Mouse (Mus musculus) c-Kit-negative CD71-positive TER-119-positive erythroid progenitor cells, embryonic 14.5 days (primary cell): Measurements from ENCODE around the gene Arhgap15.

Experiments
- DNase-seq: peaks from one replicate; pipeline ENCODE4 v3.0.0-alpha.2; 2013; ENCODE audit warnings: low read depth, low spot score

Arhgap15 gene

DNA sequence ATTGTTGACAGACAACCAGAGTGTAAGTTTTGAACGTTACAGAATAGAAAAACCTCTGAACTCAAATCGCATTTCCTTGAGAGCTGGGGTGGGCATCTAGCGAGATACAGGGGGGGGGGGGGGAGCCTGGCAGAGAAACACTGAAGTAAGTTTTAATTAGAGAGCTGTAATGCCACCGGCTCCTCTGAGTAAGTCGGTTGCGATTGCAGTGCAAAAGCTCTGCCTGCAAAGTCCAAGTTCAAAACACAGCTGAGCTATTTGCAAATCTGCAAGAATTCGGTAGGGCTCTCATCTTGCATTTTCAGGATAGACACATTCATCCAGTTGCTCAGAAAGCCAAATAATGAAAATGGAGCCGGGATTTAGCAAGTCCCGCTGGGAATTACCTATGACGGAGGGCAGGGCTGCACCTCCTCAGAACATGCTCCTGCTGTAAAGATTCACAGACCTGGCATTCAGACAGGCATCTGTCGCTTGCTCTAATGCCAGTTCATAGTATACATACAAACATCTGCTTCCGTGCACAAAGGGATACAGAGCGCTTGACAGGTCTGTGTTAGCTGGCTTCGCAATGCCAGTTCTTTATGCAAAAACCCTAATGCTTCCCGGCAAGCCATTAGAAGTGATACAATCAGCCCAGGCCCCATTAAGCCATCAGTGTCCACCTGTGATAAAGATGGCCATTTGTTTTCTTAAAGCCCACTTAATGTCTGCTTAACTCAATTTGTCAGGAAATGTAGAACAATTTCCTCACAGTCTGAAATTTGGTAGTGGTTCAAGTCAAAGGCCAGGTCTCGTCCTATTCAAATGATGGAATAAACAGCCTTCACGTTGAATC, 556.6 kb downstream of the Arhgap15 start:
- no peak for DNase-seq

DNA sequence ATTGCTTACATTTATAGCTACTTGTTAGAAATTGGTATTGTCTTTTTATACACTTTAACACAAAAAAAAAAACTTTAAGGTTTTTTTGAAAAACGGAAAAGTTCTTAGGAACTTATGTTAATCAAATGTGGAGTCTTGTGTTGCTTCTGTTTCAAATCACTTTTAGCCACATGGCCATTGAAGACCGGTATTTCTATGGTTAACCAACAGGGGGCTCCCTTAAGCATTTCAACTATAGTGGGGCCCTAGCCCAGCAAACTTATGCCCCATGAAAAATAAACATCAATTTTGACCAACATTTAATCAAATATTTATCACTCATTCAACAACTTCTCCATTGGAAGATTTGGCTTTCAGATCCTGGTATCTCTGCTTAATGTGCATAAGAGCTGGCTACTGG, 557.5 kb downstream of the Arhgap15 start:
- no peak for DNase-seq

DNA sequence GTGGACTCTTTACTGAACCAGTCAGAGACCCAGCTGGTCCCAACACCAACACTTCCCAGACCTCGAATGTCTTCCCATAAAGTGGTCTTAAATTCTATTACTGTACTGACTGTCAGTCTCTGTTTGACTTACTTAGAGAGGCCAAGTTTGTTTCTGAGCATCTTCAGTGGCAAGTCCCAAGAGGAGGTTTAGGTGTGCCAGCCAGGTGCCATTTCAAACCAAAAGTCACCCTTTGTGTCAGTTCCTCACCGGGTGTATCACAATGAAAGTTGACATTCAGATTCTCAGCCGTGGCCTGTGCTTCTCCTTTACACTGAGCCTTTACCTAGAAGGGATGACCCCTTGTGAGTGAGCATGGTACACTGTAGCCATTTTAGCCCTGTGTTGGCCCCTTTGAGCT, 560.5 kb downstream of the Arhgap15 start:
- no peak for DNase-seq

DNA sequence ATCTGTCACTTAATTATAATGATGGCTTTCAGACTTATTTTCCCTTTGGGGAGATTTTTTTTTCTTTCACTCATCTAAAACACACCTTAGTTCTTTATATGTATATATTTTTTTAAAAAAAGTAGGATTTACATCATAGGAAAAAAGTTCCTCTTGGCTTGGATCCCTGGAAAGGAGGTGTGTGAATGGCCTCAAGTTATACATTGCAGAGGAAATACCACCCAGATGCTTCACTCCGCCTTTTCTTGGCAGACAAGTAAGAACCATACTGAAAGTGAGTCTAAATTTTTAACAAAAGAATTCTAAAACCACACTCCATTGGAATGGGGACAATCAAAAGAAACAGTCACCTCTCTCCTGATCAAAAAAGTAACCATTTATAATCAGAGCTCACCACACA, 560.9 kb downstream of the Arhgap15 start:
- no peak for DNase-seq

DNA sequence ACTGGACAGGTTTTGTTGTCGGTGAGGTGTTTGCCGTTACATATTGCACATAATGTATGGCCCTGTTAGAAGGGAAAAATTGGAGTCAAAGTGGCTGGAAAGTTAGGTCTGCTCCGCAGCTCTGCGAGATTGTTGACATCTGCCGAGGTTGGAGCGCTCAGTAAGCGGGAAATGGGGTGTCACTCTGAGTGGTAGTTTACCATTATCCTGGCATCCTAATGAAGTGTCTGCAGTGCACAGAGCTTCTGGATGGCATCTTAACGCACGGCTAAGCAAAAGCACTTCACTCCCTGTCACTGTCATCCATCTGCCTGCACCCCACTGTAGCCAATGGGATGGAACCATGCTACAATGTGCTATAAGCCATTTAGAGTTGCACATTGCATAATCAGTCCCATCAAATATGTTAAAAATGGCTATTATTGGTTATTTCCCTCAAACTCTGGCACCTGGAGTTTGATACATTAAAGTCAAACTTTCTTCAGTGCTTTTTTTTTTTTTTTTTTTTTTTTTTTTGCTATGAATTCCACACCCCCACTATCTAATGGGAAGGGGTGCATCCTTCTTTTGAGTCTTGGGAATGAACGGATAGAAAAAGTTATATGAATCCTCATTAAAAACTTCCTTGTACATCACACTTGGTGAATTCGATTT, 561.6 kb downstream of the Arhgap15 start:
- DNase-seq, result no peak

GRCm38 (mm10) chr2:44311216-44311615, 562.6 kb downstream of the Arhgap15 start:
- DNase-seq, result no peak

- no peak for DNase-seq
These were observed 564.9 kb downstream of the Arhgap15 start for GRCm38 (mm10) chr2:44313573-44313972.

DNA sequence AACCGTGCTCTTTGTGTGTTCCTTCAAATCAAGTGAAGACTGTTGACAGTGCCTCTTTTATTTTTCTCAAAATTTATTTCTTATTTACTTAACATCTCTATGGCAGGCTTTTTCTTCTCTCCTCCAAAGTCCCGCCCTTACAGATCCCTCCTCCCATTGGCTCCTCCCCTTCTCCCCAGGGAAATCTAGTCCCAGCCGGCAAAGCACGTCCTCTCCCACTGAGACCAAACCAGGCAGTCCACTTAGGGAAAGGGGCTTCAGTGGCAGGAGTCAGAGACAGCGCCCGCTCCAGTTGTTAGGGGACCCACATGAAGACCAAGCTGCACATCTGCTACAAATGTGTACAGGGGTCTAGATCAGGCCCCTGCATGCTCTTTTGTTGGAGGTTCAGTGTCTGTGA, 569.8 kb downstream of the Arhgap15 start:
- DNase-seq, result no peak

- DNase-seq, result no peak
These were observed 570.9 kb downstream of the Arhgap15 start for GRCm38 (mm10) chr2:44319479-44319878.

- DNase-seq, result no peak
These were observed 575.2 kb downstream of the Arhgap15 start for GRCm38 (mm10) chr2:44323813-44324212.

DNA sequence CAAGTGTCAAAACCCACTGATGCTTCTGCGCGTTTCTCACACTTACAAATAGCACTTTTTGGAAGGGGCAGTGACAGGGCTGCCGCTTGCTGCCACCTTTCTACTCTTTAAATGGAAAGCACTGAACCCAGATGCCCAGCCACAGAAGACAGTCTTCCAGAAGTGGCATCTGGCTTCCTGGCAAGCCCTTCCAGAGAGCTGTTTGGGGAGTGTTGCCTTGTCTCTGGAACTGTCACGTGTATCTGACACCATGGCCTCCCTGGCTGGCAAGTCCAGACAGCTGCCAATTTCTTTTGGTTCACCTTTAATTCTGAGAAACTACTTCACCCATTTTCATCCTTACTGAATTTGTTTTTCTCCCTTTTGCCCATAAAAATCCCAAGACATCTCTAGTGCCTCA, 584.7 kb downstream of the Arhgap15 start:
- DNase-seq, result no peak

GRCm38 (mm10) chr2:44334006-44334405, 585.4 kb downstream of the Arhgap15 start:
- no peak for DNase-seq

DNA sequence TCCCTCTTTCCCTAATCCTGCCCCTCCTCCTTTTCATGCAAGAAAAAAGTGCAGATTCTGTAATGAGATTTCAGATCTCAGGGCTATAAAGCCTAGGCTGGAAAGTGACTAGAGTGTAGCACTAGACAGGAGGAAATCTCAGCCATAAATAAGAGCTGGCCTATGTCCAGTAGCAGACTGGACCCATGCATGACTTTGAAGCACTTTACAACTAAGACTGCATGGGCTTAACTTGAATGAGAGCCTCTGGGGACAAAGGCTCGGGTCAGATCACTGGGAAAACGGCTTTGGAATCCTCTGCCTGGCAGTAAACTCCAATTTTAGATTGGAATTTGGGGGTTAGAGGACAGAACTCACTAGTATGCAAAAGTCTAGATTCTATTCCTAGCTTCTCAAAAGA, 585.9 kb downstream of the Arhgap15 start:
- no peak for DNase-seq

DNA sequence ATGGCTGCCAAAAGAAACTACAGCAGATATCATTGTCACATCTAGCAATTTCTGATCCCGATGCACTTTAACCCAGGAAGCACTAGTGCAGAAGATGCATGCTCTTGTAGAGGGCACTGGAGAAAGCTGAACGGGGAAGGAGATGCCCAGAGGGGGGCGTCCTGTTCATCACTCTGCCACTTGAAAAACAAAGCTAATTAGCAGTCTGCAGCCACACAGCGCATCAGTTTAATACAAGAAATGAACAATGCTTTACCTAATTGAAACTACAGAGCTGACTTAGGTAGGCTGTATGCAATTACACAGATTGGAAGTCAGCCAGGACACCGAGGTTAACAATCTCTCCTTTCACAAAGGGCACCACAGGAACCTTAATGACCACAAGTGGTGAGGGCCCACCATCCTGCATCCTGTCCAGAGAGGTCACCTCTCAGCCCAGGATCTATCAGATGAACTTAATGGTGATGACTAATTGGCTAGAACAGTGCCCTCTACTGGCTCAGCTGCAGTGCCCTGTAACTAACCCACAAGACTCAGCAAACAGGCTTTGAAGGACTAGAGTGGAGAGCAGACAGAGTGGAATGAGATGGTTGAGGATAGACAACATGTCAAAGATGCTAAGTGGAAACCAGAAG, 588.2 kb downstream of the Arhgap15 start:
- DNase-seq, result no peak

GRCm38 (mm10) chr2:44338467-44338866, 589.8 kb downstream of the Arhgap15 start:
- no peak for DNase-seq

- no peak for DNase-seq
These were observed 592.5 kb downstream of the Arhgap15 start for GRCm38 (mm10) chr2:44341091-44341571.

DNA sequence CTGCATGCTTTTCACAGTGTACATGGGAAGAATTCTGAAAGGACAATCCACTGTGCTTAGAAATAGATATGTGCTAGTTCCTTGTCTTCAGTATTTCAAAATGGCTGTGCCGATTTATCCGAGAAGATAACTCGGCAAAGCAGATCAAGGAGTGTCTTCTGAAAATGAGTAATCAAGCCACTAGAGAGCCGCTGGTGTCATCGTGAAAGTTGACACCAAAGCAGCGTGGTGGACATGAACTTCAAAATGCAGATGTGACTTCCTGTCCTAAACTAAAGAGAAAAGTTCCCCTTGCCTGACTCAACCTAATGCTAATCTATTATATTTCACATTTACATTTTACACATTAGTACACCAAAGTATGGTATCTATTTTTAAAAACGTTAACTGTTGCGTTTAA, 596.2 kb downstream of the Arhgap15 start:
- no peak for DNase-seq

GRCm38 (mm10) chr2:44345325-44345945, 596.8 kb downstream of the Arhgap15 start:
- no peak for DNase-seq

DNA sequence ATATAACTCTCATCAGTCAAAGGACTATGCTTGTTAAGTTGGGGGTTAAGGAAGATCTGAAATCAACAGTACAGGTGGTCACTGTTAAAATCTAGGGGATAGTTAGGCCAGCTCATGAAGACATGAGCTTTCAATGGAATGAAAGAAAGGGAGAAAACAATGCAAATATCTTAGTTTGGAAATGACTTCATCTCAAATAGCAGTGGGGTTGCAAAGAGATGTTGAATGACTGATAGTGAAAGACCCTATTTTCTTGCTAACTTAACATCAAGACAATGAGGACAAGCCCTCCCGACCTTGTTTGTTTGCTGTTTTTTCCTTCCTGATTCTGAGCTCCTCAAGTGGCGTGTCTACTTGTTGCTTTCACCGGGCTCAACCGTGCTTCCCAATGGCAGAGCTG, 597.6 kb downstream of the Arhgap15 start:
- DNase-seq, result no peak

GRCm38 (mm10) chr2:44347781-44348180, 599.2 kb downstream of the Arhgap15 start:
- no peak for DNase-seq

GRCm38 (mm10) chr2:44349101-44349500, 600.5 kb downstream of the Arhgap15 start:
- DNase-seq, result no peak

- DNase-seq, result no peak
These were observed 604.3 kb downstream of the Arhgap15 start for GRCm38 (mm10) chr2:44352885-44353284.
